Mouse (Mus musculus) liver, adult 2 months (tissue): ENCODE measurements around the gene Mogs.

Experiments
- CTCF ChIP-seq: fragments of 200-500 bp; IDR thresholded peaks from 2 replicates; pipeline ENCODE4 v1.5.1; 2011; ENCODE audit warnings: low read depth, low read length, control low read depth
- POLR2A ChIP-seq: fragments of 200-500 bp; IDR thresholded peaks from 2 replicates; pipeline ENCODE4 v1.6.1; 2011; ENCODE audit warnings: low read length, control low read depth; ENCODE audit not compliant: insufficient read depth; ENCODE audit errors: extremely low read depth

GRCm38 (mm10) chr6:83119734-83120051, 4.4 kb downstream of the Mogs start:
- no peak for TF ChIP-seq CTCF
- no peak for TF ChIP-seq POLR2A
